Mouse (Mus musculus) left cerebral cortex, postnatal 10 days (tissue): ENCODE measurements around the gene Igsf9. TPM values are rescaled to one million over a fixed set of nuclear protein-coding genes. Genes with fewer than 3 reads are reported as not detected.
A peak's percentile ranks its signal among the peaks of the same experiment; 100 is the strongest.

Experiments
- DNase-seq, 2 experiments: peaks; one replicate each; pipeline ENCODE4 v3.0.0; 2021 to 2022; ENCODE audit warnings: low spot score in 2 of 2, mixed read lengths in 1 of 2; ENCODE audit errors: extremely low spot score in 1 of 2
- intact Hi-C: fragments of 180-260 bp; cut with DNase I; formaldehyde crosslinking; loops from one replicate; pipeline ENCODE4 v1.15.1; 2025
- total RNA-seq, 2 experiments: library from RNA; stranded (reverse); gene quantifications; 2 replicates each; pipeline ENCODE4 v1.2.3; 2021

Igsf9 gene
- total RNA-seq, 2 experiments from 2014 or later: 19.2 to 27.4 TPM

DNA sequence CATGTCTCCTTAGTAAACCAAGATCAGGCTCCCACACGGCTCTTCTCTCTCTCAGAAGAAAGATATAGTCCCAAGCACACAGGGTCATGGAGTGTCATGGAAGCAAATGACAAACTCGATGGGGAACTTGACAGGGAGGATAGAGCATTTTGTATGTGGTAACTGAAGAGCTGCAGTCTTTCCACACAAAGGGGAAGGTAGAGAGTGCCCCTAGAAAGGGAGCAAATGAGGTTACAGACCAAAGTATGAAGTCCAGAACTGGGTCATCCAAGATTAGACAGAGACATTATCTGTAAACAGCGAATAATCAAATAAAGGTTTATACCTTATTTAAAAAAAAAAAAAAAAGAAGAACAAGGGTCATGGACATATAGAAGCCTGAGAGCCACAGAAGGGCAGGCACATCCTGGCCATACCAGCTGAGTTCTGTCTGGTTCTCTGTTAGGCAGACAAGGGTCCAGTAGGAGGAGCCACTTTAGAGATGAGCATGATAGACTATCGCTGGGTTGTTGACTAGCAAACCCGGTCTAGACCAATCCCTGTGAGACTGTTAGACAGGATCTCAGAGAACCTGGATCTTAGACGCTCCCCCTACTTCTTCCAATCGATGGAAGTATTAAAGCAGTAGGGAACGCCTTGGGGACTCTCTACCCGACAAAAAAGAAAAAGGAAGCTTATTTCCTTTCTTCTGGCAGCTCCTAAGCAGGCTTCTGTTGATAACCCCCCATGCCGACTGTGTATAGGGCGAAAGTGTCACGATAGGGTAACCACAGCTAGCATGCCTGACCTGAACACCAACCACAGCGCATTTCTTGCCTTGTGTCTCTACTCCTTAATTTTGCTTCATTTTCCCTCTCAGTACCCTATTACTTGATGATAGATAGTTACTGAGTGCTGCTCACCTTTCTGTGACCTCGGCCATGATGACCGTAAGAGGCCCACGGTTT, 17.9 kb upstream of the Igsf9 start:
- DNase-seq: no peak
- intact Hi-C loops: no loop called here

DNA sequence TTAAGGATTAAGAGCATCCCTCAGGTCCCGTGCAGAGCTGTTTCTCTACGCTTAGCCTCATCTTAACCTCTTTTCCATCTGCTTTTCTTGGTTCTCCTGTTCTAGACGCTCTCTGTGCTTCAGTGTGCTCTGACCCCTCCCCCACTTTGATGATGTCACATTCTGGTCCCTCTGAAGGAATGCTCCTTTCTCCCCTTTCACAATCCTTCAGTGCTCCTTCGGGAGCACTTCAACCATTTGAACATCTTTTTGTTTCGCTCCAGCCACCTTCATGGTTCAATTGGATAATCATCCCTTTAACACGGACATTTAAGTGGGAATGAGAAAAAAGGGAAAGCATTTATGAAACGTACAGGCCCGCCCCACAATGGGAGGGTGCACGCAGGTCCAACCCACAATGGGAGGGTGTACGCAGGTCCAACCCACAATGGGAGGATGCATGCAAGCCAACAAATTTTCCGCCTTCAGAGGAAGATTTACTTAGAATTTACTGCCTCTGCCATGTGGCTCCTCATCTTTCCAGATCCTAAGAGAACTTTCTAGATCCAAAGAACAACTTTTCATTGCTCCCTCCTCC, 13.2 kb upstream of the Igsf9 start:
- DNase-seq: no peak
- intact Hi-C loops: no loop called here

GRCm38 (mm10) chr1:172469373-172469772, 12.2 kb upstream of the Igsf9 start:
- intact Hi-C loops: no loop called here
- DNase-seq: no peak

DNA sequence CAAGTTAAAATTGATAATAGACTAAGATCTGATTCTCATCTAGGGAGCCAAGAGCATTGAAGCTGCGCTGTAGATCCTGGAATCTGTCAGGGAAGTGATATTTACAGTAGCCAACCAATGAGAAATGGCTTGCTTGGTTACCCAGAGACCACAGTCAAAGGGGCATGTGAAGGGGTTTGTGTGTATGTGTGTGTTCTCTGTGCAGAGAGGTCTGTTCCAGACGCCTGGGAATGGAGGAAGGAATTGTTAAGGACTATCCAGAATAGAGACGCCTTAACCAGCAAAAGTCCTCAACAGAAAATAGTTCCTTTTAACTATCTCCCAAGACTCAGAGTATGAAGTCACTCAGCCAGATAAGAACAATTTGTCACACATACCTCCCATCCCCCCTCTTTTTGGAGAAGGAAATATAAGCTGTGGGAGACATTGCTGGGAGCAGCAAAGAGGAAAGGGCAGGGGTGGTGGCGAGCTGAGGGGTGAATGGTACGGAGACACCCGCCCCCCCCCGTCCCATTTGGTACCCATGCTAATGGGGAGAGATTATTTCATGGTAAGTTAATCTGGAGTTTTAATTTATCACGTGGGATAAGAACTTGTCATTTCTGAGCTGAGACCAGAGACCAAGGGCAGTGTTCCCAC, 11.7 kb upstream of the Igsf9 start:
- DNase-seq: no peak
- intact Hi-C loops: no loop called here

DNA sequence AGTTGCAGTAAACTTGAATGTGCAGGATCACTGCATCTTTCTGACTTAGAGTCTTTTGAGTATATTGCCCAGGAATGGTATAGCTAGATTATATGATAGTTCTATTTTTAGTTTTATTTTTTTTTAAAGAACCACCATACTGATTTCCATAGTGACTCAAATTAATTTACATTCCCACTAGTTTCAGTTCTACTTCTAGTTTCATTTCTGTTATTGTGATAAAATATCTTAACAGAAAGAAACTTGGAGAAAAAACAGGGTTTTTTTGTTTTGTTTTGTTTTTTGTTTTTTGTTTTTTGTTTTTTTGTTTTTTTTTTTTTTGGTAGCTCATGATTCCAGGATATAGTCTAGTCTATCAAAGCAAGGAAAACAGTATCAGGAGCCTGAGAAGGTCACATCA, 8.7 kb upstream of the Igsf9 start:
- DNase-seq: no peak

DNA sequence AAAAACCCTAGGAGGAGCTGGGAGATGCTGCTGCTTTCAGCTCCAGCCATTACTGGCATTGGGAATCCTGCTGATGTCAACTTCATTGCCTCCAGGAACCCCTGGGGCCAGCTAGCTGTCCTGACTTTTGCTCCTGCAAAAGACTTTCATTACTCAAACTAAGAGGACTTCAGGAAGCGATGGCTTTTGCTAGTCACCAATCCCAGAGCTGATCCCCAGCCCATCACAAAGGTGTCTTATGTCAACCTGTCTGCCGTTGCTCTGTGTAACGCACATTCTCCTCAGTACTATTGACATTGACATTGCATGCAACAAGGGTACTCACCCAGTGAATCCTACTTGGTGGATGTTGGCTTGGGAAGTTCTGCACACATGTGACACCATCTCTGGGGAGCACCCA, 7.4 kb upstream of the Igsf9 start:
- DNase-seq: no peak
- intact Hi-C loops: no loop called here

More for the DNA sequence above, 8.7 kb upstream of the Igsf9 start:
- intact Hi-C loops: no loop called here

DNA sequence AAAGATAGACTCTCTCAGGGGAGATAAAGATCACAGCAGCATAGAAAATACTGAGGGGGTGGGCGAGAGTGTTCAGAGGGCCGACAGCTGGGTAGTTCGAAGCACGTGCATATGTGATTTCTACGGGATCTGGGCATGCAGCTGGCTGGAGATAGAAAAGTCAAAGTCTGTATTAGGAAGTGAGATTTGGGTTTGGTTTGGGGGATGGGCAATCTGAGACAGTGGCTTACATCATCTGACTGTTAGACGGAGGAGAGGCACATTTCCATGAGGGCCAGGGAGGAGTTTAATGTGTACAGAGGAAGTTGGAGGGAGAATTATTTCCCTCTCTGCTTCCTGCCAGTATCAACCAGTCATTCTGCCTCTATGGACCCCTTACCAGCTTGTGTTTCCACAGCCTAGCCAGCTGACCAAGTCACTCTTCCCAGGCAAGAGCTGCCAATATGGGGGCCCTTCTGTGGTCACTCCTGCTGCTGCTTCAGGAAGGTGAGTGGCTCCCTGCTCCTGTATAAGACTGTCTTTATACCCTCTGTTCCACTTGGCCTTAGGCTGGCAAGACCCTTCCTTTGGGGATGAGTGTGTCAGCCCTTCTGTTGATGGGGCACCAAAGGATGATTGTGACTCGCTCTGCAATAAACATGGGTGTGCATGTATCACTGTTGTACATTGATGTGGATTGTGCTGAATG, 6.4 kb upstream of the Igsf9 start, which contains the start of gene Slamf9:
Gene Slamf9, plus strand, starts transcription at position 305 of the 688 bp plus-strand sequence.
- DNase-seq: no peak
- intact Hi-C loops: no loop called here

GRCm38 (mm10) chr1:172478020-172478419, 3.6 kb upstream of the Igsf9 start:
- intact Hi-C loops: no loop called here
- no peak for DNase-seq

- no peak for DNase-seq
- intact Hi-C loops: no loop called here
Observed at GRCm38 (mm10) chr1:172480376-172480775, 1.2 kb upstream of the Igsf9 start.

DNA sequence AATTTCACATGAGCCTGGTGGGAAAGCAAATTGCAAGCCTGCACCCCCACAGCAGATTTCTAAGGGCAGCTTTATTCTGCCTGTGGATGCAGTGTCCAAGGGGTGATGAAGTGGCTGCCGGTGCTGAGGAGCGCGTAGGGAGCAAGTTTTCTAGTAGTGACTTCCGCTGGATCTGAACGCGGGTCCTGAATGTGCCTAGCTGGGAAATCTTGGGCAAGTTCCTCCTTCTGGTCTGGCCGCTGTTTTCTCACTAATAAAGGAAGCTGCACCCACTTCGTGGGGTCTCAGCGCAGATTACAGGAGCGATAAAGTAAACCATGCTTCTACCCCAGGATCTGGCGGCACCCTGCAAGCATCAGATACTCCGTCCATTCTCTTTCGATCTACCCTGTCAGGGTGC, 477 bp upstream of the Igsf9 start:
- intact Hi-C loops: no loop called here
- no peak for DNase-seq

GRCm38 (mm10) chr1:172482518-172483360, 1.2 kb downstream of the Igsf9 start:
- DNase-seq: no peak
- intact Hi-C loops: no loop called here

DNA sequence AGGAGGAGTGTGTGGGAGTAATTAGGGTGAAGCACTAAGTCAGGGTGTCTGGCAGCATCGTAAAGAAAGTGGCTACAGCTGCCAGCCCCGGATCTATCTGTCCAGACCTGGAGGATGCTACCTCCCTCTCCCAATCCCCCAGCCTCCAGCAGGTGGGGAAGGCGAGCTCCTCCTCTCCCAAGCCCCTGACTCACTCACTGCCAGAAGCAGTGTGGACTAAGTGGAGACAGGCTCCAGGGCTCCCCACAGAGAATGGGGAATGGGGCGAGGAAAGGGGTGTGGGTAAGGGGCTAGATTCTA, 1.7 kb downstream of the Igsf9 start:
- intact Hi-C loops: no loop called here
- DNase-seq: peak in 1 of 2 experiments; percentile 30

- DNase-seq: no peak
- intact Hi-C loops: no loop called here
Observed at GRCm38 (mm10) chr1:172484236-172484635, 2.6 kb downstream of the Igsf9 start.

DNA sequence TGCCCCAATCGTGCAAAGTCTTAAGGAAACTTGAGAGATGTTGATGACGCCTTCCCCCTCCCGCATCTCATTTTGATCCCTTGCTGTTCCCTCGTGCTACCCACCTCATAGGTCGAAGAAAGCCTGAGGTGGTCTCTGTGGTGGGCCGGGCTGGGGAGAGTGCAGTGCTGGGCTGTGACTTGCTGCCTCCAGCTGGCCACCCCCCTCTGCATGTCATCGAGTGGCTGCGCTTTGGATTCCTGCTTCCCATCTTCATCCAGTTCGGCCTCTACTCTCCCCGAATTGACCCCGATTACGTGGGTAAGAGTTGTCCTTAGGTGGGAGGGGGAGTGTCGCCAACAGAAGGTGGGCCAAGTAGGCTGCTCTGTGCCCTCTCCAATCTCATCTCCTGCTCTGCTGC, 3.1 kb downstream of the Igsf9 start:
- no peak for DNase-seq
- intact Hi-C loops: no loop called here

- intact Hi-C loops: no loop called here
- DNase-seq: peak in 1 of 2 experiments; percentile 40
Observed at GRCm38 (mm10) chr1:172485821-172486220, 4.2 kb downstream of the Igsf9 start.

DNA sequence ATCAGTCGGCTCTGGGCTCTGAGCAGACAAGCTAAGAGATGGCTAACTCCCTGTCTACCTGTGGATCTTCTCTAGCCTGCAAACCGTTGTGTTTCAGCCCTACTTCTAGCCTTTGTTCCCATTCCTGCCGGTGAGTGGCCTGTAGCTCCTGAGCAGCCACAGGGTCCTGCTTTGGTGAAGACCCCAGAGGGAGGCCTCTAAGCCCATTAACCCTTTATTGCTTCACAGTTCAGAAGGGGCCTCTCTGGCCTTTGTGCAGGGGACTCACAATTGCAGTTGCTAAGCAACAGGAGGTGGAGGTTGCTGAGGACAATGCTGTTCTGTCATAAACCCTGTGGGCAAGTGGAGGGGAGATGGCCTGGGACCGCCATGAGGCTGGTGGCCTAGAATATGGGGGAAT, 4.6 kb downstream of the Igsf9 start:
- intact Hi-C loops: no loop called here
- no peak for DNase-seq

- intact Hi-C loops: no loop called here
Observed at GRCm38 (mm10) chr1:172486651-172487050, 5.1 kb downstream of the Igsf9 start.

GRCm38 (mm10) chr1:172487859-172488258, 6.3 kb downstream of the Igsf9 start:
- DNase-seq: no peak
- intact Hi-C loops: no loop called here

More at GRCm38 (mm10) chr1:172486651-172487050, 5.1 kb downstream of the Igsf9 start:
- DNase-seq: no peak

GRCm38 (mm10) chr1:172488831-172489230, 7.2 kb downstream of the Igsf9 start:
- no peak for DNase-seq
- intact Hi-C loops: no loop called here
